Mouse (Mus musculus) testis, adult 2 months (tissue): Measurements from ENCODE around the gene Bhlhe40.

Source experiments
- CTCF ChIP-seq: fragments of 200-500 bp; IDR thresholded peaks from 2 replicates; pipeline ENCODE4 v1.5.1; 2012; ENCODE audit warnings: low read depth, mild to moderate bottlenecking, inconsistent platforms, low read length, moderate library complexity; ENCODE audit not compliant: control insufficient read depth, insufficient read depth, insufficient replicate concordance
- POLR2A ChIP-seq: fragments of 200-500 bp; IDR thresholded peaks from 2 replicates; pipeline ENCODE4 v1.6.1; 2012; ENCODE audit warnings: low read depth, mild to moderate bottlenecking, inconsistent platforms, low read length, moderate library complexity; ENCODE audit not compliant: control insufficient read depth

DNA sequence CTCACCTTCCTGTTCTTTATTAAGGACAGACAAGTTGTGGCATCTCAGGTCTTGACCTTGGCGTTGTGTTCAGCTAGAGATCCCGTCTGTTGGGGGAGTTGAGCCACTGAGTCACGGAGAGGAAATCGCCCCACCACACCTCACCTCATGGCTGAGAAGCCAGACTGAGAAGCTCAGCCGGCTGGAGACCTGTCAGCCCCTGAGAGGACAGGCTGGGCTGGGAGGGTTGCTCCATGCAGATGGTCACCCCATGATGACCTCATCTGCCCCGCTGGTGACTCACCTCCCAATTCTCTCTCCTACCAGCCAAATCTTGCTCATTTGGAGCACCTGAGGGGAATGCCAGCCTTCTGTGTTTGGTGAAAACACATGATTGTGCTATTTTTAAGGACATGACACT lies 45.5 kb downstream of the Bhlhe40 start:
- no peak for TF ChIP-seq POLR2A
- TF ChIP-seq CTCF = no peak
